Mouse (Mus musculus) activated CD4-positive, CD25-positive, alpha-beta regulatory T cell, adult 9 weeks (primary cell): ENCODE measurements around the gene Srrm4. TPM values are rescaled to one million over a fixed set of nuclear protein-coding genes. Genes with fewer than 3 reads are reported as not detected.

Experiments
- polyA plus RNA-seq: library from polyadenylated mRNA; unstranded; fragments of 100-300 nt; shearing (Covaris generic); gene quantifications from one replicate; pipeline ENCODE4 v1.2.1, GENCODE M21; 2017

Gene Srrm4
- not detected for polyA plus RNA-seq

DNA sequence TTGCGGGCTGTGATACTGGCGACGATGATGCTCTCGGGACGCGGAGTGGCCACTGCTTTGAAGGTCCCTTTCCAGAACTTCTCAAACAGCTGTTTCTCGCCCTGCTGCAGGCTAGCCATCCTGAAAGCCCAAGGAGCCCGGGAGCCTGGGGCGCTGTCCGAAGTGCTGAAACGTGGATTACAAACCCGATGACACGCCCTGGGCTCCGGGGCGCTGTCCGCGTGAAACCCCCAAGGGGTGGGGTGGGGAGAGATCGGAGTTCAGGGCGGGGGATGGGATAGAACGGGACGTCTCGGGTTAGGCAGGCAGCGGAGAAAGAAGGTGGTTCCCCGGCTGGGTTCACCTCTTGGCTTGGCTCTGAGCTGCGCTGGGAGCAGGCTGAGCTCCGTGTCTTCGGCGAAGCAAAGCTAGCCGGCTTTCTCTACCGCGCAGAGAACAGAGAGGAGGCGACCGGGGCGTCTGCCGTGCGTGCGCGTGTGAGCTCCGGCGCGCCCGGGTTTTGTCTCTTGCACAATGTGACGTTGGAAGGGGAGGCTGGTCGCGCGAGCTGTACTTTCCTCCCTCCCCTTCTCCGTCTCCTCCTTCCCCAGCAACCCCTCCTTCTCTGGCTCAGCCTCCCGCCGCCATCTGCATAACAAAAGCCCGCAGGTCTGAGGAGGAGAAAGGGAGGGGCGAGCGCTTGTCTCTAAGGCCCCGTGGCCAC is at the start of gene Srrm4:
Gene Srrm4 (minus strand): TSS at position 472 of the 703 bp plus-strand sequence.

DNA sequence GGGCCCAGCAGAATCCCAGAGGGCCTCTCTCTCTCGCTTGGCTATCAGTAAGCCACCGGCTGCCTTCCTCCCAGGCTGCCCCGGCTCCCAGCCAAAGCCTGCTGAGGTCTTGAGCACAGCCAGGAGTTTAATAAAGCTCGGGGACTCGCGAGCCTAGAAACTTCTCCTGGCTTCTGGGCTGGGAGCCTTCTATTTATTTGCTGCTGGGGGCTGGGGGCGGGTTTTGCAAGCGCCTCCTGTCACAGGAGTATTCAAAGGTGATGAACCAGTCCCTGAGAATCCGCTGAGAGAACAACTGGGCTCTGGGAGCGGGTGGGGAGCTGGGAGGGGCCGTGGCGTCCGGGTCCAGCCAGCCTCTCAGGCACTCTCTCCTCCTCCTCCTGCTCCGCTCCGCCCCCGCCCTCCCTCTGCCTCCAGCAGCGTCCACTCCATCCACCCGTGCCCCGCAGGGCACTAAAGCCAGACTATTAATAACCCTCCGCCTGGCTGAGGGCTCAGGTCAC is 168.9 kb downstream of the Srrm4 start, which contains the start of gene Hspb8:
Gene Hspb8 (minus strand): TSS at position 166 of the 503 bp plus-strand sequence.

Other genes with a start within 250 kb of the Srrm4 start
- gene Hspb8, start 169.0 kb downstream of the Srrm4 start, polyA plus RNA-seq, result not detected